Mouse (Mus musculus) testis, adult 2 months (tissue): ENCODE data around the gene Ecel1. TPM values are rescaled to one million over a fixed set of nuclear protein-coding genes. Genes with fewer than 3 reads are reported as not detected.

ENCODE experiments used
- H3K27ac ChIP-seq: fragments of 200-500 bp; 2 replicates; pipeline ENCODE4 v1.5.1; 2012; ENCODE audit warnings: low read depth, low read length; ENCODE audit not compliant: control insufficient read depth, insufficient read depth
- H3K27me3 ChIP-seq: fragments of 200-500 bp; 2 replicates; pipeline ENCODE4 v1.6.1; 2012; ENCODE audit warnings: mild to moderate bottlenecking, low read length, moderate library complexity; ENCODE audit not compliant: control insufficient read depth, insufficient read depth
- H3K36me3 ChIP-seq: fragments of 200-500 bp; 2 replicates; pipeline ENCODE4 v1.6.1; 2012; ENCODE audit warnings: mild to moderate bottlenecking, low read length; ENCODE audit not compliant: control insufficient read depth, insufficient read depth
- H3K4me1 ChIP-seq: fragments of 200-500 bp; 2 replicates; pipeline ENCODE4 v1.6.1; 2012; ENCODE audit warnings: low read length; ENCODE audit not compliant: control insufficient read depth, insufficient read depth
- H3K4me3 ChIP-seq: fragments of 200-500 bp; 2 replicates; pipeline ENCODE4 v1.5.1; 2012; ENCODE audit warnings: low read depth, mild to moderate bottlenecking, low read length, moderate library complexity, mixed read lengths; ENCODE audit not compliant: control insufficient read depth
- CTCF ChIP-seq: fragments of 200-500 bp; IDR thresholded peaks from 2 replicates; pipeline ENCODE4 v1.5.1; 2012; ENCODE audit warnings: low read depth, mild to moderate bottlenecking, inconsistent platforms, low read length, moderate library complexity; ENCODE audit not compliant: control insufficient read depth, insufficient read depth, insufficient replicate concordance
- POLR2A ChIP-seq: fragments of 200-500 bp; IDR thresholded peaks from 2 replicates; pipeline ENCODE4 v1.6.1; 2012; ENCODE audit warnings: low read depth, mild to moderate bottlenecking, inconsistent platforms, low read length, moderate library complexity; ENCODE audit not compliant: control insufficient read depth
- polyA plus RNA-seq: library from polyadenylated mRNA; depleted of rRNA; stranded (reverse); fragments of >200 nt; gene quantifications from 2 replicates; pipeline ENCODE4 v1.2.3, GENCODE M21; 2012

The Ecel1 gene
- polyA plus RNA-seq, 1 experiment = 5.8 TPM

GRCm38 (mm10) chr1:87124673-87125072 is 31.6 kb downstream of the Ecel1 start, which contains the start of gene Akp3:
TSS of gene Akp3 (plus strand) at chr1:87124973.
- Histone ChIP-seq H3K36me3 (no peaks in the 10 kb centered on the region), H3K27me3 (no peaks in the 10 kb centered on the region), H3K27ac (no peak within 1 kb of the TSS), H3K4me3 (no peak within 1 kb of the TSS), H3K4me1 (no peaks in the 10 kb centered on the region)
- TF ChIP-seq POLR2A (no peak), CTCF (no peak)

- TF ChIP-seq CTCF = no peak
- TF ChIP-seq POLR2A = no peak
- Histone ChIP-seq H3K4me1 (no peaks in the 10 kb centered on the region), H3K27ac (no peak overlapping the region), H3K4me3 (no peak overlapping the region), H3K36me3 (no peaks in the 10 kb centered on the region), H3K27me3 (no peaks in the 10 kb centered on the region)
Measured at GRCm38 (mm10) chr1:87114784-87115183, 41.5 kb downstream of the Ecel1 start.

- Histone ChIP-seq H3K27ac (no peak overlapping the region), H3K4me1 (no peaks in the 10 kb centered on the region), H3K27me3 (no peaks in the 10 kb centered on the region), H3K36me3 (no peaks in the 10 kb centered on the region), H3K4me3 (no peak overlapping the region)
- TF ChIP-seq POLR2A = no peak
- peak; percentile 53; the same call in 1 of the 2 replicates for TF ChIP-seq CTCF
Measured at GRCm38 (mm10) chr1:87111719-87112354, 44.5 kb downstream of the Ecel1 start.

GRCm38 (mm10) chr1:87108564-87108963 is 47.8 kb downstream of the Ecel1 start:
- Histone ChIP-seq H3K36me3 (no peaks in the 10 kb centered on the region), H3K4me1 (no peaks in the 10 kb centered on the region), H3K27me3 (no peaks in the 10 kb centered on the region), H3K27ac (no peak overlapping the region), H3K4me3 (no peak overlapping the region)
- TF ChIP-seq POLR2A (no peak), CTCF (no peak)

- Histone ChIP-seq H3K27ac (no peak overlapping the region), H3K27me3 (no peaks in the 10 kb centered on the region), H3K4me3 (no peak overlapping the region), H3K36me3 (no peaks in the 10 kb centered on the region), H3K4me1 (no peaks in the 10 kb centered on the region)
- no peak for TF ChIP-seq POLR2A
- no peak for TF ChIP-seq CTCF
Measured at GRCm38 (mm10) chr1:87106536-87106935, 49.8 kb downstream of the Ecel1 start.

GRCm38 (mm10) chr1:87103936-87104335 is 52.4 kb downstream of the Ecel1 start:
- Histone ChIP-seq H3K36me3 (no peaks in the 10 kb centered on the region), H3K4me1 (peaks cover under 1% of the 10 kb centered on the region; the same call in 1 of the 2 replicates), H3K27ac (no peak overlapping the region), H3K27me3 (no peaks in the 10 kb centered on the region), H3K4me3 (no peak overlapping the region)
- TF ChIP-seq CTCF (no peak), POLR2A (no peak)

GRCm38 (mm10) chr1:87102114-87102513 is 54.2 kb downstream of the Ecel1 start:
- no peaks in the 10 kb centered on the region for H3K27me3 ChIP-seq
- H3K36me3 ChIP-seq = no peaks in the 10 kb centered on the region
- H3K4me3 ChIP-seq = no peak overlapping the region
- no peak for TF ChIP-seq CTCF
- TF ChIP-seq POLR2A = no peak
- H3K4me1 ChIP-seq = peaks cover 6% of the 10 kb centered on the region
- H3K27ac ChIP-seq = no peak overlapping the region
